Mouse (Mus musculus): Measurements from ENCODE around the gene Safb. TPM values are rescaled to one million over a fixed set of nuclear protein-coding genes. Genes with fewer than 3 reads are reported as not detected.
A peak's percentile ranks its signal among the peaks of the same experiment; 100 is the strongest.

Safb gene
- total RNA-seq, 2 experiments from 2014 or later, result 168 to 177 TPM

GRCm38 (mm10) chr17:56559386-56559785, 25.2 kb upstream of the Safb start:
- no peak for DNase-seq (ENCODE audit: low spot score in 2 of 2)

GRCm38 (mm10) chr17:56560131-56560530, 24.5 kb upstream of the Safb start:
- no peak for DNase-seq (ENCODE audit: low spot score in 2 of 2)

GRCm38 (mm10) chr17:56561866-56562265, 22.8 kb upstream of the Safb start:
- DNase-seq (ENCODE audit: low spot score in 2 of 2), result no peak

- DNase-seq (ENCODE audit: low spot score in 2 of 2), result no peak
These were observed 18.3 kb upstream of the Safb start for GRCm38 (mm10) chr17:56566293-56566692.

GRCm38 (mm10) chr17:56566918-56567317, 17.7 kb upstream of the Safb start:
- no peak for DNase-seq (ENCODE audit: low spot score in 2 of 2)

GRCm38 (mm10) chr17:56567370-56567769, 17.3 kb upstream of the Safb start:
- DNase-seq (ENCODE audit: low spot score in 2 of 2), result no peak

GRCm38 (mm10) chr17:56570287-56570686, 14.3 kb upstream of the Safb start:
- no peak for DNase-seq (ENCODE audit: low spot score in 2 of 2)

GRCm38 (mm10) chr17:56572154-56572553, 12.5 kb upstream of the Safb start:
- no peak for DNase-seq (ENCODE audit: low spot score in 2 of 2)

GRCm38 (mm10) chr17:56572939-56573338, 11.7 kb upstream of the Safb start:
- DNase-seq (ENCODE audit: low spot score in 2 of 2), result no peak

- no peak for DNase-seq (ENCODE audit: low spot score in 2 of 2)
These were observed 1.6 kb upstream of the Safb start for GRCm38 (mm10) chr17:56583071-56583470.

GRCm38 (mm10) chr17:56583611-56584256, 891 bp upstream of the Safb start:
- DNase-seq (ENCODE audit: low spot score in 2 of 2), result peak in 1 of 2 experiments; percentile 25

GRCm38 (mm10) chr17:56585171-56585821, 671 bp downstream of the Safb start:
- peak; percentile 19 to 38 for DNase-seq (ENCODE audit: low spot score in 2 of 2)

GRCm38 (mm10) chr17:56587773-56588172, 3.1 kb downstream of the Safb start:
- no peak for DNase-seq (ENCODE audit: low spot score in 2 of 2)

GRCm38 (mm10) chr17:56588921-56589320, 4.3 kb downstream of the Safb start:
- DNase-seq (ENCODE audit: low spot score in 2 of 2), result no peak

- no peak for DNase-seq (ENCODE audit: low spot score in 2 of 2)
These were observed 7.9 kb downstream of the Safb start for GRCm38 (mm10) chr17:56592553-56592952.

- DNase-seq (ENCODE audit: low spot score in 2 of 2), result no peak
These were observed 9.1 kb downstream of the Safb start for GRCm38 (mm10) chr17:56593527-56594271.

- DNase-seq (ENCODE audit: low spot score in 2 of 2), result no peak
These were observed 18.8 kb downstream of the Safb start for GRCm38 (mm10) chr17:56603186-56604069.

GRCm38 (mm10) chr17:56604070-56604380, 19.4 kb downstream of the Safb start:
- no peak for DNase-seq (ENCODE audit: low spot score in 2 of 2)

GRCm38 (mm10) chr17:56604422-56604821, 19.8 kb downstream of the Safb start:
- DNase-seq (ENCODE audit: low spot score in 2 of 2), result no peak

GRCm38 (mm10) chr17:56605431-56605830, 20.8 kb downstream of the Safb start:
- DNase-seq (ENCODE audit: low spot score in 2 of 2), result no peak

- DNase-seq (ENCODE audit: low spot score in 2 of 2), result no peak
These were observed 23.0 kb downstream of the Safb start for GRCm38 (mm10) chr17:56607521-56608062.
